ENCODE assay signal across 12 mouse cellular contexts in genomic region chr4:133390042-133390441, GRCm38 (mm10). TPM values are rescaled to one million over a fixed set of nuclear protein-coding genes. Genes with fewer than 3 reads are reported as not detected.
DNase-seq lines count a peak whose midpoint lies in the region; ATAC-seq and TF ChIP-seq lines count a peak whose summit lies in the region.
"Had no signal": no experiment of that assay in that cellular context is flagged by ENCODE, and none has a peak within 500 bp of the region (broad histone marks: within the 10 kb centered on the region; RNA-seq: fewer than 3 reads in every experiment).

No protein-coding gene starts in this region.

- no peaks in the 10 kb centered on the region for H3K36me3 ChIP-seq in heart, embryonic 16.5 days (ENCODE audit: control insufficient read depth, insufficient read depth)
- no peaks in the 10 kb centered on the region; a peak in 1 of 4 replicates for H3K36me3 ChIP-seq in MEL (ENCODE audit: control insufficient read depth in 1 of 2, insufficient read depth in 2 of 2, low read length in 2 of 2)
- H3K36me3 ChIP-seq in forebrain, postnatal 0 days (ENCODE audit: insufficient read depth): no peaks in the 10 kb centered on the region

- peak overlapping the region; percentile 58; the same call in 1 of the 2 replicates for H3K27ac ChIP-seq in heart, embryonic 16.5 days (ENCODE audit: low read length)
- no peak overlapping the region for H3K27ac ChIP-seq in MEL (ENCODE audit: control insufficient read depth, low read depth, low read length)
- H3K27ac ChIP-seq in forebrain, postnatal 0 days (ENCODE audit: low read depth, low read length): no peak overlapping the region

- peaks cover 45% of the 10 kb centered on the region for H3K4me1 ChIP-seq in heart, embryonic 16.5 days (ENCODE audit: control insufficient read depth, insufficient read depth, low read length)
- H3K4me1 ChIP-seq in MEL (ENCODE audit: control insufficient read depth in 1 of 2, insufficient read depth in 2 of 2, low read length in 2 of 2): peaks cover 6 to 22% of the 10 kb centered on the region in 2 experiments; a peak in 3 of 4 replicates
- 0 out of 2 replicates have a peak, but pooled peaks cover 4% of the 10 kb centered on the region for H3K4me1 ChIP-seq in forebrain, postnatal 0 days (ENCODE audit: insufficient read depth)

- H3K4me3 ChIP-seq in heart, embryonic 16.5 days (ENCODE audit: low read length): no peak overlapping the region
- no peak overlapping the region for H3K4me3 ChIP-seq in MEL (ENCODE audit: control insufficient read depth in 1 of 2, insufficient read depth in 1 of 2, low read depth in 2 of 2, low read length in 2 of 2)
- H3K4me3 ChIP-seq in forebrain, postnatal 0 days (ENCODE audit: low read depth, low read length): no peak overlapping the region
- H3K4me3 ChIP-seq: myocyte had no signal

- TF ChIP-seq RAD21 in MEL (IDR thresholded peaks at IDR 0.05; ENCODE audit: low read depth, low read length): no peak

- peak; percentile 56 to 67 for TF ChIP-seq EP300 in MEL (IDR thresholded peaks at IDR 0.05; ENCODE audit: low read depth in 1 of 2, low read length in 2 of 2)

- no peak overlapping the region for H3K9ac ChIP-seq in heart, embryonic 16.5 days (ENCODE audit: low read length)
- H3K9ac ChIP-seq in MEL (ENCODE audit: control insufficient read depth, low read depth, low read length, poor library complexity, severe bottlenecking): no peak overlapping the region
- no peak overlapping the region for H3K9ac ChIP-seq in forebrain, postnatal 0 days

- no peak overlapping the region for H3K4me2 ChIP-seq in heart, embryonic 16.5 days (ENCODE audit: low read depth, low read length)
- no peak overlapping the region for H3K4me2 ChIP-seq in forebrain, postnatal 0 days (ENCODE audit: low read depth)

- TF ChIP-seq POLR2A in MEL (IDR thresholded peaks at IDR 0.05; ENCODE audit: control insufficient read depth in 1 of 2, insufficient read depth in 1 of 2, low read depth in 1 of 2, low read length in 2 of 2, poor library complexity in 1 of 2): no peak

- intact Hi-C loops in heart, postnatal 10 days (cut with DNase I): loop anchor here (2.0 kb wide), 1 partner anchor 19 kb away; no protein-coding TSS in a partner anchor

- no peak for ATAC-seq in heart, embryonic 16.5 days (replicated peaks; ENCODE audit: extremely low read depth, insufficient read depth, low FRiP score)
- peak; percentile 37; the same call in 1 of the 2 replicates for ATAC-seq in granulocyte monocyte progenitor cell, adult 5-6 weeks (replicated peaks; ENCODE audit: poor library complexity, severe bottlenecking)
- peak; percentile 22 for ATAC-seq in megakaryocyte, adult 5-6 weeks (ENCODE audit: poor library complexity, severe bottlenecking)
- no peak for ATAC-seq in forebrain, postnatal 0 days

- no peak for TF ChIP-seq CTCF in MEL (IDR thresholded peaks at IDR 0.05 in 2 of 3, conservative IDR thresholded peaks at IDR 0.05 in 1 of 3; ENCODE audit: control insufficient read depth in 1 of 3, insufficient read depth in 1 of 3, low read depth in 2 of 3, low read length in 3 of 3, poor library complexity in 1 of 3, severe bottlenecking in 1 of 3)
- TF ChIP-seq CTCF in forebrain, postnatal 0 days (IDR thresholded peaks at IDR 0.05; ENCODE audit: low read depth): no peak

- H3K27me3 ChIP-seq in heart, embryonic 16.5 days (ENCODE audit: control insufficient read depth, insufficient read depth, low read length): no peaks in the 10 kb centered on the region
- H3K27me3 ChIP-seq in MEL (ENCODE audit: control insufficient read depth in 1 of 2, insufficient read depth in 2 of 2, low read length in 2 of 2): no peaks in the 10 kb centered on the region
- H3K27me3 ChIP-seq in forebrain, postnatal 0 days (ENCODE audit: insufficient read depth, low read length): no peaks in the 10 kb centered on the region

- H3K9me3 ChIP-seq in heart, embryonic 16.5 days (replicated peaks; ENCODE audit: control insufficient read depth, low read length): no peaks in the 10 kb centered on the region
- no peaks in the 10 kb centered on the region for H3K9me3 ChIP-seq in MEL (replicated peaks; ENCODE audit: insufficient read depth, low read length)
- no peaks in the 10 kb centered on the region for H3K9me3 ChIP-seq in forebrain, postnatal 0 days (ENCODE audit: low read length)

- DNase-seq in heart, postnatal 10 days: no peak
- DNase-seq in MEL (ENCODE audit: low read depth, low spot score): peak; percentile 60
- no peak for DNase-seq in embryo, embryonic 9.5 days (ENCODE audit: extremely low spot score)
- DNase-seq in embryo, embryonic 10.5 days (ENCODE audit: low spot score): no peak
- no peak for DNase-seq in forebrain, postnatal 0 days
- DNase-seq: cerebellum, adult 9-11 months; gastrocnemius, postnatal 36 days; lung, postnatal 10 days had no signal

- 68% methylated on average over 2 of the region's 2 CpGs for WGBS in heart, embryonic 16.5 days
- WGBS in forebrain, postnatal 0 days: 93% methylated on average over 2 of the region's 2 CpGs

- H3K79me2 ChIP-seq in MEL (ENCODE audit: control insufficient read depth, insufficient read depth, low read length, poor library complexity): no peaks in the 10 kb centered on the region

TF ChIP-seq in MEL, 35 proteins besides CTCF, POLR2A, EP300 and RAD21:
- TF ChIP-seq TAL1 (IDR thresholded peaks at IDR 0.05; ENCODE audit: low read length) (peak; percentile 79), TBP (IDR thresholded peaks at IDR 0.05; ENCODE audit: low read depth, low read length) (no peak), SMC3 (IDR thresholded peaks at IDR 0.05; ENCODE audit: low read depth, low read length) (no peak), MAX (IDR thresholded peaks at IDR 0.05; ENCODE audit: low read length) (no peak), TCF12 (IDR thresholded peaks at IDR 0.05; ENCODE audit: low read depth, low read length) (peak; percentile 77), ZKSCAN1 (IDR thresholded peaks at IDR 0.05; ENCODE audit: low read depth, low read length) (no peak), ETS1 (IDR thresholded peaks at IDR 0.05; ENCODE audit: low read depth, low read length) (no peak), GATA1 (IDR thresholded peaks at IDR 0.05; ENCODE audit: low read depth, low read length) (peak; percentile 76), ZC3H11A (IDR thresholded peaks at IDR 0.05; ENCODE audit: low read depth, low read length) (no peak), KAT2A (conservative IDR thresholded peaks at IDR 0.05; ENCODE audit: low read depth, low read length) (no peak), POLR2AphosphoS5 (IDR thresholded peaks at IDR 0.05; ENCODE audit: borderline replicate concordance, low read depth, low read length) (no peak), CHD1 (IDR thresholded peaks at IDR 0.05; ENCODE audit: low read depth, low read length) (no peak), MYC (IDR thresholded peaks at IDR 0.05; ENCODE audit: low read depth, low read length) (no peak), USF2 (IDR thresholded peaks at IDR 0.05; ENCODE audit: borderline replicate concordance in 1 of 2, insufficient read depth in 1 of 2, low read depth in 1 of 2, low read length in 2 of 2) (no peak), GABPA (IDR thresholded peaks at IDR 0.05; ENCODE audit: low read depth, low read length) (no peak), RCOR1 (IDR thresholded peaks at IDR 0.05; ENCODE audit: low read depth, low read length) (peak; percentile 52; the same call in 1 of the 2 replicates), ZNF384 (IDR thresholded peaks at IDR 0.05; ENCODE audit: low read depth, low read length) (no peak)

RNA-seq across cellular contexts. Expression of gene Slc9a1, which starts 20.5 kb away (rescaled TPM):
- polyA plus RNA-seq in heart, embryonic 16.5 days (2015; fragmentation: Nextera tagmentation; extraction: Ambion mirVana): 7.2 and 8.1 TPM in 2 replicates
- total RNA-seq in heart, postnatal 10 days (2021): 10 to 100 TPM; 21.4 to 24.2 TPM
- 2.8 and 3.1 TPM in 2 replicates for total RNA-seq in MEL (2012; rRNA removed)
- polyA plus RNA-seq in MEL (2012; ENCODE audit: insufficient read depth in 1 of 2, insufficient read length in 2 of 2, low read depth in 1 of 2, low replicate concordance in 2 of 2, missing spikeins in 1 of 2): 10 to 100 TPM in 1 of 2 experiments, not detected in 1; 14.0 TPM
- 17.4 and 22.1 TPM in 2 replicates for total RNA-seq in granulocyte monocyte progenitor cell, adult 5-6 weeks (2014; fragmentation: Nextera tagmentation)
- total RNA-seq in granulocyte monocyte progenitor cell, adult 5-6 weeks (2017): 9.9 and 14.6 TPM in 2 replicates
- total RNA-seq in megakaryocyte, adult 5-6 weeks (2015): 20.3 and 23.1 TPM in 2 replicates
- total RNA-seq in megakaryocyte, adult 5-6 weeks (2017): 11.0 and 11.6 TPM in 2 replicates
- 9.7 and 16.0 TPM in 2 replicates for total RNA-seq in forebrain, postnatal 0 days (2014; rRNA removed)
- 7.7 and 10.1 TPM in 2 replicates for polyA plus RNA-seq in forebrain, postnatal 0 days (2015; fragmentation: Nextera tagmentation; extraction: Ambion mirVana)

RNA-seq across cellular contexts. Expression of gene Wdtc1, which starts 36.8 kb away (rescaled TPM):
- 13.5 and 13.7 TPM in 2 replicates for polyA plus RNA-seq in heart, embryonic 16.5 days (2015; fragmentation: Nextera tagmentation; extraction: Ambion mirVana)
- total RNA-seq in heart, postnatal 10 days (2021): 10 to 100 TPM; 55.3 to 58.8 TPM
- 12.5 and 13.2 TPM in 2 replicates for total RNA-seq in MEL (2012; rRNA removed)
- 10 to 100 TPM in 1 of 2 experiments, not detected in 1; 35.3 TPM for polyA plus RNA-seq in MEL (2012; ENCODE audit: insufficient read depth in 1 of 2, insufficient read length in 2 of 2, low read depth in 1 of 2, low replicate concordance in 2 of 2, missing spikeins in 1 of 2)
- 10.2 and 10.7 TPM in 2 replicates for total RNA-seq in granulocyte monocyte progenitor cell, adult 5-6 weeks (2014; fragmentation: Nextera tagmentation)
- 7.2 and 9.1 TPM in 2 replicates for total RNA-seq in granulocyte monocyte progenitor cell, adult 5-6 weeks (2017)
- total RNA-seq in megakaryocyte, adult 5-6 weeks (2015): 16.5 and 18.5 TPM in 2 replicates
- 11.6 and 14.1 TPM in 2 replicates for total RNA-seq in megakaryocyte, adult 5-6 weeks (2017)
- 35.5 and 43.9 TPM in 2 replicates for total RNA-seq in forebrain, postnatal 0 days (2014; rRNA removed)
- 13.0 and 16.3 TPM in 2 replicates for polyA plus RNA-seq in forebrain, postnatal 0 days (2015; fragmentation: Nextera tagmentation; extraction: Ambion mirVana)

Comparison
In these comparisons a context has a peak if more than half of its experiments do, and no peak if none do; other contexts are left out.
1. ATAC-seq: peak in granulocyte monocyte progenitor cell, adult 5-6 weeks (single experiment) and megakaryocyte, adult 5-6 weeks (single experiment); none in heart, embryonic 16.5 days (single experiment) and forebrain, postnatal 0 days (single experiment).